Mouse (Mus musculus) myocyte (in vitro differentiated cells): ENCODE results near the gene Dnajc3.

Experiments used
- CEBPB ChIP-seq: IDR thresholded peaks from 2 replicates; pipeline ENCODE4 v1.6.1; 2011; ENCODE audit warnings: mild to moderate bottlenecking, moderate library complexity; ENCODE audit not compliant: poor library complexity, insufficient read depth, severe bottlenecking
- E2F4 ChIP-seq: IDR thresholded peaks from one replicate; pipeline ENCODE4 v1.6.1; 2011; ENCODE audit warnings: mild to moderate bottlenecking, control low read depth, moderate library complexity; ENCODE audit not compliant: insufficient read depth
- MYOD1 ChIP-seq, 3 experiments: IDR thresholded peaks; one replicate each; pipeline ENCODE4 v1.6.1; 2011; ENCODE audit warnings: control low read depth in 2 of 3, low read depth in 2 of 3, mild to moderate bottlenecking in 2 of 3, moderate library complexity in 1 of 3; ENCODE audit not compliant: insufficient read length in 2 of 3, control insufficient read depth in 1 of 3
- POLR2A ChIP-seq: IDR thresholded peaks from one replicate; pipeline ENCODE4 v1.6.1; 2011; ENCODE audit warnings: low read depth, mild to moderate bottlenecking, control low read depth, moderate library complexity; ENCODE audit not compliant: insufficient read length
- TCF12 ChIP-seq: IDR thresholded peaks from one replicate; pipeline ENCODE4 v1.6.1; 2011; ENCODE audit warnings: mild to moderate bottlenecking, control low read depth; ENCODE audit not compliant: poor library complexity, insufficient read depth, severe bottlenecking

DNA sequence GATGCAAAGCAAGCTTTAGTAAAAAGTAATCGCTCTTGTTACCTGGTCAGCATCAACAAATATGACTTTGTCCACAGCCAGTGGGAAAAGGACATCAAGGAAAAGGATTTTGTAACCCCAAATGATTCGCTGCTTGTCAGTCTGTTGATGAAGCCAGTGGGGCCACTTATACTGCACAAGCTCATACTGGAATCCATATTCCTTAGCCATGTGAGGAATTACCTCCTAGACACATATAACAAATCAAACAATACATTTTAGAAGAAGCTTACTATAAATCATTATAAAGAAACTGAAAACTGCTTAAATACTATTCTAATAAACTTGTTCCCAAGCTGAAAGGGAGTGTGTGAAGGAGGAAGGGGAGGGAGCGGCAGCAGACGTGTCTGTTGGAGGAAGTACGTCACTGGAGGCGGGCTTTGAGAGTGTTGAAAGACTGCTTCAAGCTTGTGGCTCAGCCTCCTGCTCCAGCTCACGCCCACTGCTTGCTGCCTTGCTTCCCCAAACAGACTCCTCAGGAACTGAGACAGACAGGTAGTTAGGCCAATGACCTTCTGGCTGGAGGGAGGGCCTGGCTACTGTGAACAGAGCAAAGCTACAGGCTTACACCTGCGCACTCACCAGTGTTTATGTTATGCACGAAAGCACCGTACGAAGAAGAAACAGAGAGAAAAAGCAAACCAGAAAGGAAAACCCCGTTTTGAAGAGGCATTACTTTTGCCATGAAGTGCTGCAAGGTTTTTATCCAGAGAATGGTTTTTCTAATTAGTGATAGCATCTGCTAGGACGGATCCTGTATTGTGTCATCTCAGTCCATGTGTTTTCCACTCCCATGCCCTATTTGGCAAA lies 69.6 kb downstream of the Dnajc3 start:
- TF ChIP-seq MYOD1 (IDR thresholded peaks at IDR 0.05; ENCODE audit: control insufficient read depth in 1 of 3, insufficient read length in 2 of 3, low read depth in 2 of 3) (no peak), E2F4 (no peak), TCF12 (no peak), CEBPB (no peak), POLR2A (no peak)
